Mouse (Mus musculus) bone marrow macrophage, adult 2 months (primary cell): ENCODE measurements around the gene Bcap31.

Experiments
- CTCF ChIP-seq: IDR thresholded peaks from 2 replicates; pipeline ENCODE4 v1.5.1; 2012; ENCODE audit warnings: low read depth, mild to moderate bottlenecking, low read length, moderate library complexity
- POLR2A ChIP-seq: IDR thresholded peaks from 2 replicates; pipeline ENCODE4 v1.6.1; 2012; ENCODE audit warnings: mild to moderate bottlenecking, low read depth, low read length, borderline replicate concordance

DNA sequence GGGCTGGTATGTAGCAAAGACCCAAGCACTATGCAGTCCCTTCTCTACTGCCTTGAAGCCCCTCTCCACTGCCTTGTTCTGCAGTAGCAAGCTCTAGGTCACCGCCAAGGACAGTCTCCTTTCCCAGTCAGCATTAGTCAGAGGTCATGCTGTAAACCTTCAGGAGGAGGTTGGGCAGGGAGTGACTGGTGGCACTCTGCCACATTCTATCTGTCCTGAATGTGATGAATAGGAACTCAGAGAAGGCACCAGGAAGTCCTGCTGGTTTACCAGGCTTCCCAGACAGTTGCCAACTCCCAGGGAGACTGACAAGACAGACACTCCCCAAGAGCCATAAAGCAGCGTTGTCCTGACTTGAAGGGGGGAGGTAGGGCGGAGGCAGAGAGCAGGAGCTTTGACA, 30.3 kb downstream of the Bcap31 start:
- TF ChIP-seq CTCF (no peak), POLR2A (no peak)
